Mouse (Mus musculus) cerebral cortex, adult 2 months (tissue): ENCODE data around the gene Tex44.

Experiments
- WGBS: fragments of 180-500 bp; shearing (Covaris S2); methylation state at CpG from one replicate; pipeline ENCODE4 v1.1.7; 2018; 5-methylcytosine and 5-hydroxymethylcytosine counted together

Tex44 gene

DNA sequence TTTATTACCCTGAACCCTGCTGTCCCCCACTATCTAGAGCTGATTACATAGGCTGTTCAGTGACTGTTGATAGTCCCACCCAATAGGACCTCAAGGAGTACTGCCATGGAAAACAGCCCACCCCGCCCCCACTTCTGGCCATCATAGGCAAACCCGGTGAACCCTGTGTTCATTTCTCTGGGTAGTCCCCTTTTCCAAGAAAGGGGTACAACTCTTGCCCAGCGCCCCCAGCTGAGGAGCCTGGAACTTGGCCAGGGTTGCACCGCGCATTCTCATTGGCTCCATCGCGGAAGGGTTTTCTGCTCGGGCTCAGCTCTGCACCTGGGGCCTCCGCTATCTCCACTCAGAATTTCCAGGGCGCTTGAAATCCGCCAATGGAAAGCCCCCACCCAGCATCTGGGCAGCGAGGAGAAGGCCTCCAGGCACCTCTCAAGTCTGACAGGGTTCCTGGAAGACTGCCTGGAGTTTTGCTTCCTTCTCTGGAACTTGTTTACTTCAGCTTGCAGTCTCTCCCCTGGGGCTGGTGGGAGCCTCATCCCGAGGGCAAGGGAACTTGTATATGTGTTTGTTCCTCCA is 21.6 kb downstream of the Tex44 start:
- WGBS: 40% methylated on average over 13 of the region's 13 CpGs

DNA sequence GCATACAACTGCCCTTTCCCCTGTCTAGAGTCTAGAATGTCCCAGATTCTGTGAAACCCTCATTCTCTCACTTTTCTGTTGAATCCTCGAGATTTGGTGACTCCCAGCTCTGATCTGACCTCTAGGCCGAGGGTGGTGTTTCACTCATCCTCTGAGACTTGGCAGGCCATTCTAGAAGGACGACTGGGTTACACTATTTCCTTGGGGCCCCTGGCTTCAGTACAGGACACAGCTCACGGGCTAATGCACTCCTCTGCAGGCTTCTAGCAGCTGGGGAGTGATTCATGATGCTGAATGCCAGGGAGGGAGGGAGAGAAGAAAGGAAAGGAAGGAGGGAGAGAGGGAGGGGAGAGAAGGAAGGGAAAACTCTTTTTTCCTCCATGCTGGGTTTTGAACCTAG is 22.1 kb downstream of the Tex44 start:
- 32% methylated on average over 4 of the region's 4 CpGs for WGBS

DNA sequence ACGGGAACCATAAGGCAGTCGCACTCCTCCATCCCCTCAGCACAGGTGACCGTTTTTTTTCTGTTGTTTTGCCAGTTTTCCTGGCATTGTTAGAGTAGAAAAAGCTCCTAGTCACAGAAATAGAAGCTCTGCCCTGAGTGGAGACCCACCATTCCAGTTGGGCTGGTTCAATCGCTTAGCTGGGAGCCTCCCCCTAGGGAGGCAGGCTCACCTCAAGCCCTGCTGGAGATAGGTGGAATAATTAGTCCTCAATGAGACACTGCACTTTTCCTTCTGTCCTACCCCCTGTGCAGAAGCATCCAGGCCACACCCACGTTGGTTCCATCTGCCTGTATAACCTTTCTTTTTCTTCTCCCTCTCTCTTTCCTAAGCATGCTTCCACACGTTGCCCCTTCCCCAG is 23.8 kb downstream of the Tex44 start:
- WGBS: 60% methylated on average over 6 of the region's 6 CpGs

DNA sequence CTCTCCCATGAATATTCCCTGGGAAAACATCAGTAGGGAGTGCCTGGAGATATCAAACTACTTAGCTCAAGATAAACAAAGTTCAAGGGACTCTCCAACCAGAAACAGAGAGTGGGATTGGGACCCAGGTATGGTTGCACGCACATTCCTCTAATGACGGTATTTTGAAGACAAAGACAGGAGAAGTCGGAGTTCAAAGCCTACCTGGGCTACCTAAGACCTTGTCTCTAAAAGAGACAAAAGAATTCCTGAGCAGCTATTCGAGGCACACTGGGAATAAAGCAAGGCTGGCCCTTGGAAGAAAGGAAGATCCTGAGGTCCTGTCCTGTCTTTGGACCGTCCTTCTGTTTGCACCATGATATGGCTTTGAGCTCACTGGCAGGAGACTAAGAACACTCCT is 26.6 kb downstream of the Tex44 start:
- WGBS: 80% methylated on average over 5 of the region's 5 CpGs

DNA sequence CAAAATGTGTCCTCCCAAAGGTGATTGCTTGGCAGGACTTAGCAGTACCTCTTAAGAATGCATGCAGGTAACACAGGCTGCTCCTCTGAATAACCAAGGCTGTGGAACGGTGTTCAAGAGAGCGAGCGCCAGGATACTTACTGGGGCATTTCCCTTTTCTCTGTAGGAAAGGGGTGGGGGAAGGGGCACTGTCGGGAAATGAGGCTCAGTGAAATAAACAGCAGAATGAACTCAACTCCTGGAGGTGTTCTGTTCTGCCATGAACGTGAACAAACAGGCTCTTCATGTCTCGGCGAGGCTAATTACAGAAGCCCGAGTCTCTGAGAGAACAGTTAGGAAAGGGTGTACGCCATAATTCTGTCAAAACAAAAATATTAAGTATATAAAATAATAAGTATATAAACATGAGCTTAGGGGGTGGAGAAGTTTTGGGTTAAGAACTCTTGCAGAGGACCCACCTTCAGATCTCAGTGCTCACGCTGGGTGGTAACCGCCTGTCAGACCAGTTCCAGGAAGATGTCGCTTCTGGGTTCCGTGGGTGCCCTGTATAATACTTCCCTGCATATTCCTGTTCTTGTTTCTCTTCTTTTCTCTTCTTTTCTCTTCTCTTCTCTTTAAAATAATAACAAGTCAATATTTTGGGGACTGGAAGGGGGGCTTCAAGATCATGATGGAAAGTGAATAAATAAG is 30.9 kb downstream of the Tex44 start:
- 61% methylated on average over 13 of the region's 13 CpGs for WGBS

DNA sequence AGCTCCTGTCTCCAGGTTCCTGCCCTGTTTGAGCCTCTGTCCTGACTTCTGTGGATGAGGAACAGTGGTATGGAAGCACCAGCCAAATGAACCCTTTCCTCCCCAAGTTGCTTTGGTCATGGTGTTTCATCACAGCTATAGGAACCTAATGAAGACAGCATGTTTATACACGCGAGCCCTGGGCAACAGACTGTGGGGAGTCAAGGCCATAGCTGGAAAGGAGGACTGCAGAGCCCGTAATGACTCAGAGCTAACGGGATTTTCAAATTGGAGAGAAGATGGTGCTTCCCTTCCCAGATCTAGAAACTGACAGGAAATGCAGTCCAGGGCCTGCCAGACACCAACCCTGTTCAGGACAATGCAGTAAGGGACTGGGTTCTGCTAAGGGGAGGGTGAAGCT is 33.2 kb downstream of the Tex44 start:
- WGBS: 90% methylated on average over 4 of the region's 4 CpGs

DNA sequence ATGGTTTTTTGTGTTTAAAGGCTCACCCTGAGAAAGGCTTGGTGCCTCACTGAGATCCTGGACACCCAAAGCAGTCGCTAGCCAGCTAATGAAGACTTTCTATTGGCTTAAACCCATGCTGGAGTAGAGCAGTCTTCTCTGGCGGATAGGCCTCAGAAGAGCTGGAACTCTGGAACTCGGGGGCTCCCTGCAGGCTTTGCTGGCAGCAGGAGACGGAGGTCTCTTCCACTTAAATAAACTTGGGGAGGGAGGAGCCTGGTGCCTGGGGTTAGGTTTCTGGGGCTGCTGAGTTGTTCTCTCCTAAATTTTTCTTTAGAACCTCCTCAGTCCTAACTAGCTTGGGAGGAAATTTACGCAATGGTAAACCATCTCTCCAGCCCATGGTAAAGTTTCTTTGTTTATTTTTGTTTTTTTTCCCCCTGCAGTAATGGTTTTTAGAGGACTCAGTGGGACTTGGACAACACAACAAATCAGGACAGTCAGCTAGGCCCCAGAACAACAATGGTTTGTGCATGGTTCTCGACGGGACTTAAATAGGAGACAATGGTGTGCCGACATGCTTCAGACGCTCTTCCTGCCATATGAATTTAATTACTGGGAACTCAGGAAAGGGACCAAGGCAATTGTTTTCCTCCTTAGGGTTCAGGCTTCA is 38.2 kb downstream of the Tex44 start:
- 64% methylated on average over 9 of the region's 9 CpGs for WGBS

DNA sequence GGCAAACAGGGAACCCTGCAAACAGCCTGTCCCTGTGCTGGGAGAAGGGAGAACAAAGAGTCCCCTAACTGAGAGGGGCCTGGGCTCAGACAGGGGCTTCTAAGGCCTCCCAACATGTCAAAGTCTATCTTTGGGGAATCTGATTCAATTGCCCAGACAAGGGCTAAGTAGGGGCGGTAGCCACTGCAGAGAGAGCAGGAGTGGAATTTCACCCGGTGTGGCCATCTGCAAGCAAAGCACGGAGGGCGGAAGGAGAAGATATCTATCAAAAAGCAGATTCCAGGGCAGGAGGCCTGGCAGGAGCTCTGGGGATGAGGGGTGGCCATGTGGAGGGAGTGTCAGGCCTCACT is 38.7 kb downstream of the Tex44 start:
- WGBS: 77% methylated on average over 4 of the region's 4 CpGs

DNA sequence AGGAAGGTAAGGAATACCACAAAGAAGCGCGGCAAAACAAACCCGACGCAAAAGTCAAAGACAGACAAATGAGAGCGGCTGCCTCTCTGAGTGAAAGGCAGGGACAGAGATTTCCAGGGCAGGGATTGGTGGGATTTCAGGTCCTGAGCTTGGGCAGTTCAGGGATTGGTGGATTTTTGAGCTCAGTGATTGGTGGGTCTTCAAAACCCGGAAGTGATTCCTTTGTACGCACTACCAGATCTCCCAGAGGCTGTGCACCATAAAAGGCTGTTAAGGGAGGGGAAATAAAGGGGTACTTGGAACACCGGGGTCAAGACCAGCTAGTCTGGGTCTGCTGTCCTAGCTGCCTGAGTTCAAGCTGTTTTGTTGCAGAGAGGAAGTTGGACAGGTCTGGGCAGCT is 41.3 kb downstream of the Tex44 start:
- 92% methylated on average over 8 of the region's 8 CpGs for WGBS

DNA sequence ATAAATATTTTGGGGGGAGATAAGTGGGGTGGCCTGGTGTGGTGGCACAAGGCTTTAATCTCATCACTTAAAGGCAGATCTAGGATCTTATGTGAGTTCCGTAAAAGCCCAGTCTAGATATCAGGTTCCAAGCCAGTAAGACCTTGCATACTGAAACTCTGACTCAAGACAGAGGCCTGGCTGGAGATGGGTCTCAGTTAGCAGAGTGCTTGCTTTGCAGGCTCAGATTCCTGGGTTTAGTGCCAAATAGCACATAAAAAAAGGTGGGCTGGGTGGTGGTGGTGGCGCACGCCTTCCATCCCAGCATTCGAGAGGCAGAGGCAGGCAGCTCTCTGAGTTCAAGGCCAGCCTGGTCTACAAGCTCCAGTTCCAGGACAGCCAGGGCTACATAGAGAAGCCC is 43.7 kb downstream of the Tex44 start:
- 92% methylated on average over 4 of the region's 4 CpGs for WGBS

DNA sequence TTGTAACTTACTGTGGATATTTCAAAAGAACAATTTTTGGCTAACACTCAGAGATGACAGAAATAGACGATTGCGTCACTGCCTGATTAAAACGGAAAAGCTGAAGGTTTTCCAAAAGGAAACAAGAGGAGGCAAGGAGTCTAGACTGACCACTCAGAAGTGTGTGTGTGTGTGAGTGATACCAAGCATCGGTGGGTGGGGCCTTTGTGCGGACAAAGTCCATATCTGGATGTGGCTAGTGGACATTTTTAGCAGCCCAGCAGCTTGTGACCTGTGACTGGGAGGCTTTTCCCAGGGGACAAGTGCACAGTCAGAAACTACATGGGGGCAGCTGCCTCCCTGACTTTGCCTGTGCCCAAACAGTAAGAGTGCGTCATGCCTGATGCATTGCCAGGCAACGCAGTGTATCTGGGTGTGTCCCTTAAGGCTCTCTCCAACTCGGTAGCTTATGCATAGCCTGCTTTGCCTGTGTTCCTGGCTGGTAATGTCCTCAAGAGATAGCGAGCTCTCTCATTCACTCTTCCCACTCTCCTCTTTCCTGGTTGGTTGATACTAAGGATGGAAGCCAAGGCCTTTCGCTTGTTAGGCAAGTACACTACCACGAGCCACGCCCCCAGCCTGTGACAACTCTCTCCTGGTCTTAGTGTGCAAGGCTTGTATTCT is 44.5 kb downstream of the Tex44 start:
- 41% methylated on average over 12 of the region's 12 CpGs for whole genome bisulfite sequencing

DNA sequence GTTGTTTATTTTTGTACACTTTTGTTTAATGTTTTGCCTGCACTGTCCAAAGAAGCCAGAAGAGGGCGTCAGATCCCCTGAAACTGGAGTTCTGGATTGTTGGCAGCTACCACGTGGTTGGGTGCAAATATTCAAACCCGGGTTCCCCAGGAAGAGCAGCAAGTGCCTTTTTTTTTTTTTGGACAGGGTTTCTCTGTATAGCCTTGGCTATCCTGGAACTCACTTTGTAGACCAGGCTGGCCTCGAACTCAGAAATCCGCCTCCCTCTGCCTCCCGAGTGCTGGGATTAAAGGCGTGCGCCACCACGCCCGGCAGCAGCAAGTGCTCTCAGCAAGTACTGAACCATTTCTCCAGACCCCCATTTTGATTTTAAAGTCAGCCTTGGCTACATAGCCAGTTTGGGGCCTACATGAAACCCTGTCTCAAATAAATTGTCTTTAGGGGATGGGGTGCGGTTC is 45.4 kb downstream of the Tex44 start:
- WGBS: 74% methylated on average over 11 of the region's 11 CpGs

DNA sequence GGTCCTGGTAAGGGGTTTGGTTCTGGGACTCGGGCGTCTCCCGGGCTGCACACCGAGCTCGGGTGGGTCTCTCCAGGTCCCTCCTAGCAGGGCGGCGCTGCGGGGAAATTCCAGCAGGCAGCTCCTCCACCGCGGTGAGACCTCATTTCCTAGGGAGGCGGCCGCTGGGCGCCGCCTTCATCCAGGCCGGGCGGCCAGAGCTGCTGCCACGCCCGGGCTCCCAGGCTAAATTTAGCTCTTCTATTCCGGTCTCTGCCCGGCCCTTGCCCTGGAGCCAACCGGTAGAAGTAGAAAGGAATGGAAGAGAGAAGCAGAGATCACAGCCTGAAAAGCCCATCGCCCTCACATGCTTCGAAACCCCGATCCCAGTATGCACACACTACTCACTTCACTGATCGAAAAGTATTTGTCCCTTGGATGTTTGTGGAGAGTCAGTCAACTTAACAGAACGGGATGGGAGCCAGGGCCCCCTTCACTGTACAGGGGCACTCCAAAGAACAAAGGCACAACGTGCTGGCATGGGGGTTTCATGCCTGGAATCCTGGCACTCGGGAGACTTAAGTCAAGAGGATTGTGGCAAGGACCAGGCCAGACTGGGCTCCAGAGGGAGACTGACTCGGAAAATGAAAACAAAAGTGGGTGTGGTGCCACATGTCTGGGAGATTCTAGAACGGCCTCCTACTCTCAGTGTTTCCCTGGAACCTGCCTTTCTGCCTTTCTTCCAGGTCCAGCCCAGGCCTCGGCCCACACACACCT is 46.2 kb downstream of the Tex44 start:
- 15% methylated on average over 31 of the region's 31 CpGs for WGBS

DNA sequence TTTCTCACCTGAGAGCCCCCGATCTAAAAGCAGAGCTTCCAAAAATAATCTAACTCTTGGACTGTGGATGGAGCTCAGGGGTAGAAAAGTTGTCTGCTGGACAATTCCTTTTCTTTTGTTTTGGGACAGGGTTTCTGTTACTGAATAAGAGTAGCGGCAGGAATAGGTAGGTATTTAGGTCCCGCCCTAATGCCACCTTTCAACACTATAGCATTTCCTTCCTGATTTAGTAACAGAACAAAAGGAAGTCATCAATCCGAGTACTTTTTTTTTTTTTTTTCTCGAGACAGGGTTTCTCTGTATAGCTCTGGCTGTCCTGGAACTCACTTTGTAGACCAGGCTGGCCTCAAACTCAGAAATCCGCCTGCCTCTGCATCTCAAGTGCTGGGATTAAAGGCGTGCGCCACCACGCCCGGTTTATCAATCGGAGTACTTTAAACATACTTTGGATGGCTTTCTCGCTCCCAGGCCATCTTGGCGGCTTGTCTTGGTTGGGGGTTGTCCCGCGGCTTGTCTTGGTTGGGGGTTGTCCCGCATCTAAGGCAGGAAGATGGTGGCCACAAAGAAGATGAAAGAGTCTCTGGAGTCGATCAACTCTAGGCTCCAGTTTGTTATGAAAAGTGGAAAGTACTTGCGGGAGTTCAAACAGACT is 47.1 kb downstream of the Tex44 start:
- 92% methylated on average over 18 of the region's 18 CpGs for WGBS
